Mouse (Mus musculus): ENCODE measurements around the gene Gm43517. TPM values are rescaled to one million over a fixed set of nuclear protein-coding genes. Genes with fewer than 3 reads are reported as not detected.

The Gm43517 gene
- total RNA-seq, 1 experiment from 2014 or later = not detected

DNA sequence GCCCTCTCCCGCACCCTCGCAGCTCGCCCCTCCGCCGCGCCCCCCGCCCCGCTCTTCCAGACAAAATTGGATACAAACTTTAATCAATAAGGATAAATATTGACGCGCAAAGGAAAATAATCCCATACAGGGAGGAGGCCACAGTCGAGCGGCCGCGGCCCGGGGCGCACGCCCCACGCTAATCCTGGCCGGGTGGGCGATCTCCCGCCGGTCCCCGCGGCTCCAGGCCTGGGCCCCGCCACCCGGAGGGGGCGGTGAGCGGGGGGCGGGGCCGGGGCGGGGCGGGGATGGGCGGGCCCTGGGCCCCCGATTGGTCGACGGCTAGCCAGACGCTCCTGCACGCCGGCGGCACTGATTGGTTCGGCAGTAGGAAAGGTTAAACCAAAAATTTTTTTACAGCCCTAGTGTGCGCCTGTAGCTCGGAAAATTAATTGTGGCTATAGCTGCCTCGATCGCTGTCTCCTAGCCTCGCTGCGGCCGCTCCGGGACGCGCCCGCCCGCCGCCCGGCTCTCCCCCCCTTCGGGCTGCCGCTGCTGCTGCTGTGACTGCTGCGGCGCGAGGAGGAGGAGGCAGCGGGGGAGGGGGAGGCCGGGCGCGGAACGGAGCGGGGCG, 1.3 kb upstream of the Gm43517 start:
- ATAC-seq (ENCODE audit: extremely low read depth, insufficient number of reproducible peaks, low FRiP score, poor library complexity, severe bottlenecking) = no peak

DNA sequence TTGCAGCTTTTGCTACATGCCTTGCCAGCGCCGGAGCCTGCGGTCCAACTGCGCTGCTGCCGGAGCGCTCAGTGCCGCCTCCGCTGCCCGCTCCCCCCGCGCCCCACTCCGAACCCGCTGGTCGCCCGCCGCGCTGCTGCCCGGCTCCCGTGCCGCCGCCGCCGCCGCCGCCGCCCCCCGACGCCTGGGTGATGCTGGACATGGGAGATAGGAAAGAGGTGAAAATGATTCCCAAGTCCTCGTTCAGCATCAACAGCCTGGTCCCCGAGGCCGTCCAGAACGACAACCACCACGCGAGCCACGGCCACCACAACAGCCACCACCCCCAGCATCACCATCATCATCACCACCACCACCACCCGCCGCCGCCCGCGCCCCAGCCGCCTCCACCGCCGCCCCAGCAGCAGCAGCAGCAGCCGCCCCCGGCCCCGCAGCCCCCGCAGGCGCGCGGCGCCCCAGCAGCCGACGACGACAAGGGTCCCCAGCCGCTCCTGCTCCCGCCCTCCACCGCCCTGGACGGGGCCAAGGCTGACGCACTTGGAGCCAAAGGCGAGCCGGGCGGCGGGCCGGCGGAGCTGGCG, 589 bp upstream of the Gm43517 start:
- ATAC-seq (ENCODE audit: extremely low read depth, insufficient number of reproducible peaks, low FRiP score, poor library complexity, severe bottlenecking) = no peak

DNA sequence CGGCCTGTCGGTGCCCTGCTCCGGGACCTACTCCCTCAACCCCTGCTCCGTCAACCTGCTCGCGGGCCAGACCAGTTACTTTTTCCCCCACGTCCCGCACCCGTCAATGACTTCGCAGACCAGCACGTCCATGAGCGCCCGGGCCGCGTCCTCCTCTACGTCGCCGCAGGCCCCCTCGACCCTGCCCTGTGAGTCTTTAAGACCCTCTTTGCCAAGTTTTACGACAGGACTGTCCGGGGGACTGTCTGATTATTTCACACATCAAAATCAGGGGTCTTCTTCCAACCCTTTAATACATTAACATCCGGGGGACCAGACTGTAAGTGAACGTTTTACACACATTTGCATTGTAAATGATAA, 637 bp downstream of the Gm43517 start:
- ATAC-seq (ENCODE audit: extremely low read depth, insufficient number of reproducible peaks, low FRiP score, poor library complexity, severe bottlenecking) = no peak

DNA sequence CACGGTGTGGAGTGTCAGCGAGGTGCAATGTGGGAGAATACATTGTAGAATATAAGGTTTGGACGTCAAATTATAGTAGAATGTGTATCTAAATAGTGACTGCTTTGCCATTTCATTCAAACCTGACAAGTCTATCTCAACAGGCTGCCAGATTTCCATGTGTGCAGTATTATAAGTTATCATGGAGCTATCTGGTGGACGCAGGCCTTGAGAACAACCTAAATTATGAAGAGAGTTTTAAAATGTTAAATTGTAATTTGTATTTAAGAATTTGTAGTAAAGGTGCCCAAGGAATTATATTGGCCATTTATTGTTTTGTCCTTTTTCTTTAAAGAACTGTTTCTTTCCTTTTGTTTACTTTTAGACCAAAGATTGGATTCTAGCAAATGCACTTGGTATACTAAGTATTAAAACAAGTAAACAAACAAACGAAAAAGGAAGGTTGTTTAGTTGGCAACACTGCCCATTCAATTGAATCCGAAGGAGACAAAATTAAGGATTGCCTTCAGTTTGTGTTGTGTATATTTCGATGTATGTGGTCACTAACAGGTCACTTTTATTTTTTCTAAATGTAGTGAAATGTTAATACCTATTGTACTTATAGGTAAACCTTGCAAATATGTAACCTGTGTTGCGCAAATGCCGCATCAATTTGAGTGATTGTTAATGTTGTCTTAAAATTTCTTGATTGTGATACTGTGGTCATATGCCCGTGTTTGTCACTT, 1.3 kb downstream of the Gm43517 start:
- no peak for ATAC-seq (ENCODE audit: extremely low read depth, insufficient number of reproducible peaks, low FRiP score, poor library complexity, severe bottlenecking)

DNA sequence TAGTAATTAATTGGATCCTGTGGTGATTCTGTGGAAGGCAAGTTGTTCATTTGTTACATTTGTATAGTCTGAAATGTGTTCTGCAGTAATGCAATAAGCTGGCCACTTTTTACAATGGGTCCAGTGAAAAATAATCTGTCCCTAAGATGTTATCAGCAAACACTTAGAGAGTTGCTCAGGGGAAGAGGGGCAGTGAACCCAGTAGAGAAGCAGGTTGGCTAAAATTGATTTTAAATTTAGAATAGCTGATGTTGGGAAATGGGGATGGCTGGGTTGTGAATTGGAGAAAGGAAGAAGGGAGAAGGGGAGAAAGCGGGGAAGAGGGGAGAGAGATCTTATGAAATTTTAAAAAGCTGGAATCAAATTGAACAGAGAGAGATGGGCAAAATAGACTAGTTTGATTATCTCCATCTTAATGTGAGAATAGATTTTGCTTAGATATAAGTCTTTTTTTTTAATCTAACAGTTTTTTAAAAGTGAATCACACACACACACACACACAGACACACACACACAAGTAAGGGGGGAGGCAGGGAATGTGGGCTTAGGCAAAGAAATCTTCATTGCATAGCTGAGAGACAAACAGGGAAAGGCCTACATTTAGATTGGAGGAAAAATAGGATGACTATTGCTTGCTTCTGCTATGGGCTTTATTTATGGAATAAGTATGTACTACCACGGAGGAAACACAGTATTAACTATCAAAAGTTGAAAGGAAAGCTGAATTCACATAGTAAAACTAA, 3.1 kb downstream of the Gm43517 start:
- no peak for ATAC-seq (ENCODE audit: extremely low read depth, insufficient number of reproducible peaks, low FRiP score, poor library complexity, severe bottlenecking)

DNA sequence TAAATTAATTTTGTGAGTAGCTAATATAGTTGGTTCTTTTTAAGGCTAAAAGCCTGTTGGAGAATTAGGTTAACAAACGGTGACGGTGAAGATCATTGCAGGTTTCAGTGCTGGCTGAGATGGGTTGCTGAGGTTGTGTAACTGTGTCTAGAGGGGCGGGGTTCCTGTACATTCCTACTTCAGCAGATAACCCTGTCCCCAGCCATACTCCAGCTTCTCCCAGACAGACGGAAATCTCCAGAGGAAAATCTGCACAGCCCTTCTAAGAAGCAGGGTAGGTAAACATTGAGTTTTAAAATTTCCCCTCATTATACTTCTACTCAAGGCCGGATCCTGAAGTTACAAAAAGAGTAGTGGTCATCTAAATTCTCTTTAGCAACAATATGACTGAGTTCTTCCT, 4.7 kb downstream of the Gm43517 start:
- ATAC-seq (ENCODE audit: extremely low read depth, insufficient number of reproducible peaks, low FRiP score, poor library complexity, severe bottlenecking) = no peak

DNA sequence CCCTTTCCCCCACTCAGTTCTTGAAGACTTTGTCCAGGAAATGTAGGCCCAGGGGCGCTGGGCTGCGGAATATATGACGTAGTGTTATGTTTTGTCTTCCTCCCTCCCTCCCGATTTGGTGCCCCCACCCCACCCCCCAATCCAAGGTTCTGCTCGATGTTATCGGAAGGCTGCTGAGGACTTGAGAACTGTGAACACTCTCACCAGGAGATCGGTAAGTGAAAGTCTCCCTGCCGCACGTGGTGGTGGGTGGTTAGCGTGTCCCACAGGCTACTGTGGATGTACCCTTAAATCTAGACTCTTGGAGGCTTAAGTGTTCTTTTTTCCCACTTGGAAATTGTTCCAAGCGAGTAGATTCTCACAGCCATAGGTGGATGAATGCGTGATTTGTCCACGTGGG, 5.3 kb downstream of the Gm43517 start:
- no peak for ATAC-seq (ENCODE audit: extremely low read depth, insufficient number of reproducible peaks, low FRiP score, poor library complexity, severe bottlenecking)

DNA sequence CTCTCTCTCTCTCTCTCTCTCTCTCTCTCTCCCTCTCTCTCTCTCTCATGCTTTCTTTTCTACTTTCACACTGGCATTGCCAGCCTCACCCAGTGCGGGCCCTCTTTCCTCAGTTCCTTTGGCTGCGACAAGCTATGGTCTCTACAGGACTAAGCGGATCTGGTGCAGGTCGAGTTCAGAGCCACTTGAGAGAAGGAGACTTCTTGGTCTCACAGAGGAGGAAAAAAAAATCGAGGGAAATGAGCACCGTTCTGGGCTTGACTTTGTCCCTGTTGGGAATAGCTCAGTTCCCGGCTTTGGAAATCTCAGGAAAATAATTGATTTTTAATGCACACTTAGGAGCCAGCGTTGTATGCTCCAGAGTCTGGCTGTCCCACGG, 5.9 kb downstream of the Gm43517 start:
- no peak for ATAC-seq (ENCODE audit: extremely low read depth, insufficient number of reproducible peaks, low FRiP score, poor library complexity, severe bottlenecking)

DNA sequence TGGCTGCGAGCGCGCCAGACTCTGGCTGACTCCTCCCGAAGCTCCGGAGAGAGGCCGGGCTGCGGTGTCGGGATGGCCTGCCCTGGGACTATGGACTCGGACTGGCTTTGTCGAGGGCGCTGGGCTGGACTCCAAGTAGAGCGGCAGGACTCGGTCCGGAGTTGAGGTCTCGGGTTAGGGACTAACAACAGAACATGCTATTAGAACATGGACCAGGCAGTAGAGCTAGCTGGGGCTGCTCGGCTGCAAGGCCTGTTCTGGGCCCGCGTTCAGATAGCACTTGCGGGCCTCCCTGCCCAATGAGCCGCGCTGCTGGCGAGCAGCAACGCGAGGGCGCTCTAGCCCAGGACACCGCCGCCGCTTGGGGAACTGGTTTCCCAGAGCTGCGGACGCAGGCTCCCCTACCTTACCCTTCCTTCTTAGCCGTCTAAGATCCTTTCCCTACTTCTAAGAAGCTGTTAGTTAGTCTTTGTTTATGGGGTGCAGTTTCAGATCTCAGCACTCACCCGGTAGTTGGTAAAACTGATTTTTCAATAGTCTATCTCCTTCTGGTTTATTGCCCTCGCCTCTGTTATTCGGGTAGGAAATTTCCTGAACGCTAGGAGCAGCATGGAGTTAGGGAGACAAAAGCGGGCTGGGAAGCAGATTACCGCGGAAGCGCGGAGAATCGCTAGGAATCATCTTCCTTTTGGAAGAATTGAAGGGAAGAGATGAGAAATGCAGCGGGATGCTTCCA, 6.5 kb downstream of the Gm43517 start:
- ATAC-seq (ENCODE audit: extremely low read depth, insufficient number of reproducible peaks, low FRiP score, poor library complexity, severe bottlenecking) = no peak

DNA sequence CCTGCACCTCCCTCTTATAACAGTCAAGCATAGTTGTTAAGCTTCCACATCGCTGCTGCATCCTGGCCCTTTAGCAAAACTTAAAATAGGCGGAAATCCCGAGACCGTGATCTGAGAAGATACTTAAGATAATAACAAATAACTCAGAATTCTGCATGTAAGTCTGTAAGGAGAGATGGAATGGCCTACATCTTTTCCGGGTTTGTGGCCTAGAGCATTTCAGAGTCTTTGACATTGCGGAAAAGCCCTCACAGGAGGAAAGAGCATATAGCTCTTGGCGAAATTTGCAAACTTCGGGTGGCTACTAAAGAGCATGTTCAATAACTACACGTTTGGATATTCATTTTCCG, 7.0 kb downstream of the Gm43517 start:
- ATAC-seq (ENCODE audit: extremely low read depth, insufficient number of reproducible peaks, low FRiP score, poor library complexity, severe bottlenecking) = no peak

DNA sequence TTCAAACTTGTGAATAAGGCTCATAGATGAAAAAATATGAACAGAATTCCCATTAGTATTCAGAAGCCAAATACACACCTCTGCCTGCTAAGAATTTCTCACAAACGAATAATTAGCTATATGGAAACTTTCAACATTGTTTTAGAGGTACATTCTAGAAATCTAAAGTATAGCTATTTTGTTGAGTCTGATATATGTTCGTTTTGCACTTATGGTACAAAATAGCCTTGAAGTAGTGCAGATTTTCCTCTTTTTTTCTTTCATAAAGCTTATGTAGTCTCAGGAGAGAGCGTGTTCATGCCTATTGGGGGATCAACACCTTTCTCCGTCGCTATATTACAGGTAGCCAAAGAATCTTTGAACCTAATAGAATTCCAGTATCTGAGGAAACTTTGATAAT, 7.9 kb downstream of the Gm43517 start:
- ATAC-seq (ENCODE audit: extremely low read depth, insufficient number of reproducible peaks, low FRiP score, poor library complexity, severe bottlenecking) = no peak

DNA sequence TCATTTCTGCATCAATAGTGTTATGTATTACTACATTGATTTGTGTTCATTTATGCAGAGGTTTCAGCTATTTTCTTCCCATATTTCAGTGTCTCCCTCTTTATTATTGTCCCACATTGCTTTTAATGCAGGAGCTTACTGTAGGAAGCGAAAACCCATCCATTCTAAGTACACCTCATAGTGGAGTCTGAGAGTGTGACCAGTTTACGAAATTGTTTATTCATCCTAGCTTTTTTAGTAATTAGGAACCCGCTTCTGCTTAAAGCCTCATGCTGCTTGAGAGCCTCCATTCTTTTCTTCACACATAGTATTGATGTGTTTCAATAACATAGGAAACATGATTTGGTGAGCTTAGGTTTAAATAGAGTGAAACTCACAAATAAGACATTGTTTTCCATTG, 8.7 kb downstream of the Gm43517 start:
- no peak for ATAC-seq (ENCODE audit: extremely low read depth, insufficient number of reproducible peaks, low FRiP score, poor library complexity, severe bottlenecking)

DNA sequence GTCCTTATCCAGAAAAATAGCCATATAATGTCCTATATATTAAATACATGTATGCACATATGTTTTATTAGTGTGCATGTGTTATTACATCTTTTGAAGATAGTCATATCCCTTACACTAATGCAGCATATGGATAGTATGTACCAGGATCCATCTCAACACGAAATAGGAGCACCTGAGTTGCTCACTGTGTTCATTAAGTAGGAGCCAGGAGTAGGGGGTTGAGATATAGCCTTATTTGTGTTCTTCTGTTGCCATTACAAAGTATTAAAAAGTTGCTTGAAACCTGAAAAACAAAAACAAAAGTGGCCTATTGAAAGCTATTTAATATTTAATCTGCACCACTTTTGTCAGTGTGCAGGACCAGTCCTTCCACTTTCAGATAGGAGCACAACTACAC, 9.2 kb downstream of the Gm43517 start:
- ATAC-seq (ENCODE audit: extremely low read depth, insufficient number of reproducible peaks, low FRiP score, poor library complexity, severe bottlenecking) = no peak

DNA sequence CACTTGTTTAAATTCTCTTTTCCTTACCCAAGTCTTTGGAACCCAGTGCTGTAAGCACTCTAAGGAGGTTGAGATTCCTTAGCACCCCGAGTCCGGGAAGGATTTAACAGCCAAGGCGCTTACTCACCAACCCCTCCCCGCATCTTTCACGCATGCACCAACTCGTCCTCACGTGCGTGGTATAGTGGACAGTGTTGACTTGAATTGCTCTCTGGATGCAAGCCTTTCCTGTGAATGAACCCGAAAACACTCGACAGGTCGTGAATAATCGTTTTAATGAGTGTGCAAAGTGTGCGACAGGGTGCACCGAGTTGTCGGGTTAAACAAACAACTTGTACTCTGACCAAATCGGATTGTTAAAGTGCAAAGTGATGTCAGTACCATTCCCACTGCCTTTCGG, 9.9 kb downstream of the Gm43517 start:
- ATAC-seq (ENCODE audit: extremely low read depth, insufficient number of reproducible peaks, low FRiP score, poor library complexity, severe bottlenecking) = no peak

DNA sequence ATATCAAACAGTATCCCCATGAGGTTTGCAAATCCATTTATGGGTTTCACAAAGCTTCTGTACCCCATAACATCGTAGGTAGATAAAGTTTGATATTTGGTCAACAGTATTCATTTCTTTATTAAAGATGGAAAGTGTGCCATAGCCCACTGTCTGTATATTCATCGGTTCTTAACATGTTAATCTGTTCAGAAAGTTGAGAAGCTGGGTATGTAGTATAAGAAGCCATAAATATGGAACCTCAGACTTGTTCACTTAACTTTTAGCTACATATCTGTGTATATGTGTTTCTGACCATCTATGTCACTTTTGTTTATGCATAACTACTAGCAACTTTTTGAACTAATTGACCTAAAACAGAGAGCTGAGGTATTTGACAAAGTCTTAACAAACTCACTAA, 11.0 kb downstream of the Gm43517 start:
- no peak for ATAC-seq (ENCODE audit: extremely low read depth, insufficient number of reproducible peaks, low FRiP score, poor library complexity, severe bottlenecking)

DNA sequence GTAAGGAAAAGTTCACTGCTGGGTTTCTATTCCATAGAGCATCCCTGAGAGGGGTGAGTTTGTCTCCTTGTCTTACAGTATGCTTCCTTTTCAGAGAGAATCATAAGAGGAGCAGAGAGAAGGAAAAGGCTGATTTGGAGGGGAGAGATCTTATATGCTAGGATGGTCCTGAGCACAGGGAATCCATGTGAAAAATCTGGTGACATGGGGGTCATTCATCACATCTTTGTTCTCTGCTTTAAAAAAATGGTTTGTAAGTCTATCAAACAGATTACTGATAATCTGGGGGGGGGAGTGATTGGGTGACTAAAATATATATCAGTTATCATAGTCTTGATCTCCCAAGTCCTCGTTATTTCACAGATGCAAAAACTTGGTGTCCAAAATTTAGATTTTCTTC, 11.8 kb downstream of the Gm43517 start:
- ATAC-seq (ENCODE audit: extremely low read depth, insufficient number of reproducible peaks, low FRiP score, poor library complexity, severe bottlenecking) = no peak

DNA sequence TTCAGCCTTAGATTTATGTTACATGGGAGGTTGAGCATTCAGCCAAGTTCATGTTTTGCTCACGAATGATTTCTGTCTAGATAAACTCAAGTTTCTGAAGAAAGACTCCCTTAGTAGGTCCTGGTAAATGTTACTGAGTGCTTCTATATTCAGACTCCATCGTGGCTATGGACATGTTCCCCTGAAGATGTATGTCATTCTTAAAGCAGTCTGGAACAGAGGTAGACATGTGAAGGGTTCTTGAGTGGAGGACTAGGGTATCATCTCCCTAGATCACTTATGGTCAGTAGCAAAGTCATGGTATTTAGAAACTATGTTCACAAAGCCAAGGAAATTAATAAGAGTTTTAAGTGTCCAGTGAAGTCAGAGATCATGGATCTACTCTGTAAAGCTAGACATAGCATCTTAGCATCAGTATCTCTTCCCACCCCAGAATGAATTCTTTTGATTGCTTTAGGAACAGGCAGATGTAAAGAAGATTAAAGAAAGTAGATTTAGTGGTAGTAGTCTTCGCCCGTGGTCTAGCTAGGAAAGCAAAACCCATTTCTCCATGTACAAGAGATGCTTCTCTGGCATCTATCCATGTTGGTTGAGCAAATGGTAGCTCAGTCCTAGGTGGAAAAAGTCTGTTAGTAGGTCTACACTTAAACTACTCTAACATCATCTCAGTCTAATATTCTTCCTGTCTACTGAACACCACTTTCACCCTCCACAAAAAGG, 12.6 kb downstream of the Gm43517 start:
- ATAC-seq (ENCODE audit: extremely low read depth, insufficient number of reproducible peaks, low FRiP score, poor library complexity, severe bottlenecking) = no peak

DNA sequence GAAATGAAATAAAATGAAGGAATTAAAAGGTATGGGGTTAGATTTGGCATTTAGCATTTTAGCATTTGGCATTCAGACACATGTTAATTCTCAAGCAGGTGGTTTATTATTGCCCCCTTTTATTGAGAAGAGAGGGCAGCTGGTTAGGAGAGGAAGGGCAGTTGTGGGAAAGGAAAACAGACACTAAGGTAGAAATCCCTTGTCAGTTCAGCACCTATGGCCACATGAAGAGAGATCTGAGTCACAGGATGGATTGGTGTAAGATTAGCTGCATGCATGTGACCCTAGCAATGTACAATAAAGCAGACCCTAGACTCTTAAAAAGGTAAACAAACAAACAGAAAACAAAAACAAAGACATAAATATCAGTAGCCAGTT, 13.2 kb downstream of the Gm43517 start:
- no peak for ATAC-seq (ENCODE audit: extremely low read depth, insufficient number of reproducible peaks, low FRiP score, poor library complexity, severe bottlenecking)

DNA sequence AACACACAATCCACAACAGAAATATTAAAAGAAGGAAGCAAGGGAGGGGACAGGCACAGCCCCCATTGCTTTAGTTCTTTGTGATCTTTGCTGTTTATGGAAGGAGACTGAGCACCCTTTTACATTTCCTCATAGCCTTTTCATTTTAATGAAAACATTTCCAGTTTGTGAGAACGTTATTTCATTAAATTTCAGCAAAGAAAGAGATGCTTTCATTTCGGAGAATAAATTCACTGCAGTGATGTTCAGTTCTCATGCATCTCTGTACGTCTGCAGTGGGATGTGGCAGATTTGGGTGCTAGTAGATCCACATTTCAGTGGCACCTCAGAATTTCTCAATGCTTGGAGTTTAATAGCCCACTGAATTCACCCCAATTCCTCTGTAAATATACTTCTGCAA, 13.7 kb downstream of the Gm43517 start:
- no peak for ATAC-seq (ENCODE audit: extremely low read depth, insufficient number of reproducible peaks, low FRiP score, poor library complexity, severe bottlenecking)

All from neutrophil, adult 5-6 weeks (primary cell).